ENCODE assay signal across 15 mouse cellular contexts in genomic region chr7:82938311-82938710, GRCm38 (mm10).
DNase-seq lines count a peak whose midpoint lies in the region; ATAC-seq and TF ChIP-seq lines count a peak whose summit lies in the region.
"Had no signal": no experiment of that assay in that cellular context is flagged by ENCODE, and none has a peak within 500 bp of the region (broad histone marks: within the 10 kb centered on the region; RNA-seq: fewer than 3 reads in every experiment).

No protein-coding gene starts in this region.

- H3K9me3 ChIP-seq in forebrain, postnatal 0 days (ENCODE audit: low read length) = no peaks in the 10 kb centered on the region
- H3K9me3 ChIP-seq in midbrain, embryonic 12.5 days = no peaks in the 10 kb centered on the region
- H3K9me3 ChIP-seq: embryonic facial prominence, embryonic 15.5 days; heart, embryonic 15.5 days; lung, embryonic 15.5 days; stomach, embryonic 15.5 days had no signal

- H3K9ac ChIP-seq in forebrain, postnatal 0 days = no peak overlapping the region
- H3K9ac ChIP-seq in midbrain, embryonic 12.5 days (replicated peaks) = no peak overlapping the region
- H3K9ac ChIP-seq: embryonic facial prominence, embryonic 15.5 days; heart, embryonic 15.5 days; lung, embryonic 15.5 days; stomach, embryonic 15.5 days had no signal

- no peak overlapping the region for H3K4me3 ChIP-seq in forebrain, postnatal 0 days (ENCODE audit: low read depth, low read length)
- H3K4me3 ChIP-seq in midbrain, embryonic 12.5 days = no peak overlapping the region
- H3K4me3 ChIP-seq: embryonic facial prominence, embryonic 15.5 days; heart, embryonic 15.5 days; lung, embryonic 15.5 days; myocyte; stomach, embryonic 15.5 days had no signal

- no peak for TF ChIP-seq CTCF in forebrain, postnatal 0 days (IDR thresholded peaks at IDR 0.05; ENCODE audit: low read depth)

- 11% methylated on average over 3 of the region's 3 CpGs for WGBS in forebrain, postnatal 0 days
- WGBS in midbrain, embryonic 12.5 days = 14% methylated on average over 3 of the region's 3 CpGs

- H3K27me3 ChIP-seq in forebrain, postnatal 0 days (ENCODE audit: insufficient read depth, low read length) = no peaks in the 10 kb centered on the region
- H3K27me3 ChIP-seq in midbrain, embryonic 12.5 days = no peaks in the 10 kb centered on the region
- H3K27me3 ChIP-seq: embryonic facial prominence, embryonic 15.5 days; heart, embryonic 15.5 days; lung, embryonic 15.5 days; stomach, embryonic 15.5 days had no signal

- no peaks in the 10 kb centered on the region for H3K36me3 ChIP-seq in forebrain, postnatal 0 days (ENCODE audit: insufficient read depth)
- no peaks in the 10 kb centered on the region for H3K36me3 ChIP-seq in midbrain, embryonic 12.5 days
- H3K36me3 ChIP-seq: embryonic facial prominence, embryonic 15.5 days; heart, embryonic 15.5 days; lung, embryonic 15.5 days; stomach, embryonic 15.5 days had no signal

- ATAC-seq in forebrain, postnatal 0 days = no peak
- peak; percentile 44; the same call in 1 of the 2 replicates for ATAC-seq in midbrain, embryonic 12.5 days (ENCODE audit: low FRiP score, low read depth)

- DNase-seq in ES-CJ7 (ENCODE audit: low read depth, low spot score) (peak; percentile 78), R1 (ENCODE audit: low read depth, low spot score) (peak; percentile 88)
- peak; percentile 9 for DNase-seq in forebrain, postnatal 0 days
- DNase-seq in lung, postnatal 14 days = no peak
- no peak for DNase-seq in kidney, postnatal 10 days
- no peak for DNase-seq in gastrocnemius, adult 8-10 months (ENCODE audit: low spot score in 2 of 2)
- DNase-seq: gastrocnemius, postnatal 10 days; kidney, postnatal 36 days; right cerebral cortex, postnatal 25 days had no signal

- H3K4me2 ChIP-seq in forebrain, postnatal 0 days (ENCODE audit: low read depth) = no peak overlapping the region
- H3K4me2 ChIP-seq in midbrain, embryonic 12.5 days (replicated peaks) = no peak overlapping the region
- H3K4me2 ChIP-seq: embryonic facial prominence, embryonic 15.5 days; heart, embryonic 15.5 days; lung, embryonic 15.5 days; stomach, embryonic 15.5 days had no signal

- no peaks in the 10 kb centered on the region for H3K4me1 ChIP-seq in forebrain, postnatal 0 days (ENCODE audit: insufficient read depth)
- H3K4me1 ChIP-seq in midbrain, embryonic 12.5 days = peaks cover 4% of the 10 kb centered on the region; the same call in 1 of the 2 replicates
- H3K4me1 ChIP-seq: stomach, embryonic 15.5 days had no signal

- H3K27ac ChIP-seq in forebrain, postnatal 0 days (ENCODE audit: low read depth, low read length) = peak overlapping the region; percentile 40; the same call in 1 of the 2 replicates
- 0 out of 2 replicates have a peak overlapping the region, but pooled peaks have one; percentile 5 for H3K27ac ChIP-seq in midbrain, embryonic 12.5 days (replicated peaks)
- H3K27ac ChIP-seq: embryonic facial prominence, embryonic 15.5 days; heart, embryonic 15.5 days; lung, embryonic 15.5 days; stomach, embryonic 15.5 days had no signal

Comparison
In these comparisons a context has a peak if more than half of its experiments do, and no peak if none do; other contexts are left out.
1. DNase-seq: peak in ES-CJ7 (single experiment), R1 (single experiment) and forebrain, postnatal 0 days (single experiment); none in lung, postnatal 14 days (single experiment), kidney, postnatal 10 days (single experiment) and gastrocnemius, adult 8-10 months (0 of 2).